Mouse (Mus musculus): ENCODE data around the gene Pdzrn4.

DNA sequence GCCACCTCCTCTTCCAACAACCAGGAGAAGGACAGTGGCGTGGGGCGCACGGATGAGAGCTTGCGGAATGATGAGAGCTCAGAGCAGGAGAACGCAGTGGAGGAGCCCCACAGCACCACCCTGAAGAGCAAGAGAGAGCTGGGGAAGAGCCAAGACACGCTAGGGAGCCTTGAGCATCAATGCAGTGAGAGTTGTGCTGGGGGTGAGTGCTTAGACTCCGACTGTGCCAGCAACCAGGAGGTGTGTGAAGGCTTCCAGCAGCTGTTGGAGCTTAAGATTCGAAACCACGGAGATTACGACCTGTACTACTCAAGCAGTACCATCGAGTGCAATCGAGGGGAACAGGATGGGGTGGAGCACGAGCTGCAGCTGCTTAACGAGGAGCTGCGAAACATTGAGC, 372.9 kb downstream of the Pdzrn4 start:
- TF ChIP-seq TCF12 (IDR thresholded peaks at IDR 0.05; ENCODE audit: low read depth, low read length) (no peak), TAL1 (IDR thresholded peaks at IDR 0.05; ENCODE audit: low read length) (no peak), BHLHE40 (IDR thresholded peaks at IDR 0.05; ENCODE audit: borderline replicate concordance, low read depth, low read length) (no peak), MAFK (IDR thresholded peaks at IDR 0.05; ENCODE audit: borderline replicate concordance, low read depth, low read length) (no peak), CTCF (IDR thresholded peaks at IDR 0.05 in 2 of 3, conservative IDR thresholded peaks at IDR 0.05 in 1 of 3; ENCODE audit: control insufficient read depth in 1 of 3, insufficient read depth in 1 of 3, low read depth in 2 of 3, low read length in 3 of 3, poor library complexity in 1 of 3, severe bottlenecking in 1 of 3) (no peak), POLR2A (IDR thresholded peaks at IDR 0.05; ENCODE audit: control insufficient read depth in 1 of 2, insufficient read depth in 1 of 2, low read depth in 1 of 2, low read length in 2 of 2, poor library complexity in 1 of 2) (no peak), RAD21 (IDR thresholded peaks at IDR 0.05; ENCODE audit: low read depth, low read length) (no peak), ZNF384 (IDR thresholded peaks at IDR 0.05; ENCODE audit: low read depth, low read length) (no peak), NELFE (IDR thresholded peaks at IDR 0.05; ENCODE audit: low read depth, low read length) (no peak), USF2 (IDR thresholded peaks at IDR 0.05; ENCODE audit: borderline replicate concordance in 1 of 2, insufficient read depth in 1 of 2, low read depth in 1 of 2, low read length in 2 of 2) (no peak), RCOR1 (IDR thresholded peaks at IDR 0.05; ENCODE audit: low read depth, low read length) (no peak), MEF2A (IDR thresholded peaks at IDR 0.05; ENCODE audit: extremely low read depth, insufficient replicate concordance, low read depth, low read length, poor library complexity, severe bottlenecking) (no peak)

Data from MEL (cell line).